Mouse (Mus musculus) MN1 (cell line): ENCODE measurements around the gene Abl1.

Source experiments
- DNase-seq: peaks from one replicate; pipeline ENCODE4 v3.0.0-alpha.2; 2016; ENCODE audit warnings: low spot score

The Abl1 gene

DNA sequence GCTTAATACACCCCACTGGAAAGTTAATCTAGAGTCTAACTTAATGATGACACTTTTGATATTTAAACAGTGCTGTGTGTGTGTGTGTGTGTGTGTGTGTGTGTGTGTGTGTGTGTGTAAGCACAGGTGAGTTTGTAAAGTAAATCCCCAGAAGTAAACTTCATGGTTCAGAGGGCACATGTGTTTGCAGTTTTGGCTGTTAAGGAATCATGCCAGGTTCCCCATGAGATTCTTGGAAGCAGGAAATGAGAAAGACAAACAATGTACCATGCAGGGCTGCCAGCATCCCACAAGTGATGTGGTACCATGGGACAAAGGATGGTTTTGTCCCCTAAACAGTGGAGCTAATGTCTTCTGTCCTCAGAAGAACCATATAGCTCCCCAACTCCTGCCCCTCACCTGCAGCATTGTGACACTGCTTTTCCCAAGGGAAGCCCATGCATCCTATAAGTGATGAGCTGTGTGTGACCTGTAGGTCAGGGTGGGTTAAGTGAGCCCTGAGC lies 57.6 kb downstream of the Abl1 start:
- no peak for DNase-seq

DNA sequence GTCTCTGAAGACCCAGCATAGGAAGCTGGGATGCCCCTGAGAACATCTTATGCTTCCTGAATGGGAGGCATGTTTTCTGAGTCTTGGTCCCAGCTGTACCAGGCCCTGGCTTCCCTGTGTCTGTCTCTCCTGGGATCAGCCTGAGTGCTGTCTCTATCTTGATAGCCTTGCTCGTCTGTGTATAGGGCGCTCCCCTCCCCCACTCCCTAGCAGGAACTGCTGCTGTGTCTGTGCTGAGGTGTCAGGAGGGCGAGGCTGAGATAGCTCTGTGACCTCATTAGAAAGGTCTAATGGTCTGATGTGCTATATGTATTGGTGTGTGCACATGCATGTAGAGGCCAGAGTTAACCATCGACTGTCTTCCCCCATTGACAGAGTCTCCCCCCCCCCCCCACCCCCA lies 58.7 kb downstream of the Abl1 start:
- peak; percentile 59 for DNase-seq

DNA sequence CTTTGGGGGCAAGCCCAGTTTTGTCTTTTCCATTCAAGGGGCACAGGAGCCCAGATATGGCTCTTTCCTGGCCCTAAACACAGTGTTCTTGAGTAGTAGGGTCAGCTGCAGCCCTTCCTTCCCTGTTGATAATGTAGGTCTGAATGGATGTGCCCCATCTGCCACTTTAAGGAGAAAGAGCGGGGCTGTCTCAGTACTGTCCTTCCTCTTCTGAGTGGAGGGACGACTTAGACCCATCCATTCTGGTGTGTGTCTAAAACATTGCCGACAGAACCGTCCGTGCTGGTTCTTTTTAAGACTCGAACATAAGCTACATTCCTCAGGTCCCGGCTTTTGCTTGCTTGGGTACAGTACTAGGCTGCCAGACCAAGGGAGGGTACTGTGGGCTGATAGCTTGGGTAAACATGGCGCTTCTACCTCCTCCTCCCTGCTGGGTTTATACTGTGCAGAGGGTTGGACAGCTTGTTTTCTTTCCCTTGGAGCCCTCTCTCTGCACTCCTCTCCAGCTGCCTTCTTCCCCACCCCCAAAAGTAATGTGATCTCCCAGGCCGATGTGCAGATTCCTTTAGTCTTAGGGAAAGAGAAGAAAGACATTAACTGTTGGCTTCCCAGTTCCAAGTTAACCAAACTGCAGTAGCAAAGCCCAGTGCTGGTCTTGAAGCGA lies 61.0 kb downstream of the Abl1 start:
- DNase-seq = no peak

DNA sequence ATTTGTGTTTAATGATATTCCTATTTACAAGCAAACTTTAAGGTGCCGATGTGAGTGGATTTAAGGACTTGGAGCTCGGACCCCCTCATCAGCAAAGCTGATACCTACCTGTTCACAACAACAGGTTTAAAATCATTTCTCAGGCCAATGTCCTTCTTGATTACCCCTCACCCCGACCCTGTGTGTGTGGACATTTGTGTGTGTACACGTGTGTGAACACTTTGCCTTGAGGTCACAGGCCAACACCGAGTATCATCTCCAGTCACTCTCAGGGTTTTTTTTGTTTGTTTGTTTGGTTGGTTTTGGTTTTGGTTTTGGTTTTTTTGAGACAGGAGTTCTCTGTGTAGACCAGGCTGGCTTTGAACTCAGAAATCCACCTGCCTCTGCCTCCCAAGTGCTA lies 62.0 kb downstream of the Abl1 start:
- no peak for DNase-seq

DNA sequence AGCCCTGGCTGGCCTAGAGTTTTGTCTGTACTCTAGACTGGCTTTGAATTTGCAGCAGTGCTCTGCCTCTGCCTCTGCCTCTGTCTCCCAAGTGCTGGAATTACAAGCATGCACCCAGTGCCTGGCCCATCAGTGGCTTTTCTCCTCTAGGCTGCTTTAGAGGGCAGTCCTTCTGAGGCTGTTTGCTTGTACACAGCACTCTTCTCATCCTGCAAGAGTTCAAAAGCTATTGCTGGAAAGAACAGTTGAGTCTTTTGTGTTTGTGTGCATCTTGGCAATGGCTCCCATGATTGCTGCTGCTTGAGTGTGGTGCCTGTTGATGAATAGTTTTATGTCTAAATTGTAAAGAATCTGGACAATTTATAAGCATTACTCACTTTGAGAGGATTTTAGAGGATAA lies 69.3 kb downstream of the Abl1 start:
- no peak for DNase-seq

DNA sequence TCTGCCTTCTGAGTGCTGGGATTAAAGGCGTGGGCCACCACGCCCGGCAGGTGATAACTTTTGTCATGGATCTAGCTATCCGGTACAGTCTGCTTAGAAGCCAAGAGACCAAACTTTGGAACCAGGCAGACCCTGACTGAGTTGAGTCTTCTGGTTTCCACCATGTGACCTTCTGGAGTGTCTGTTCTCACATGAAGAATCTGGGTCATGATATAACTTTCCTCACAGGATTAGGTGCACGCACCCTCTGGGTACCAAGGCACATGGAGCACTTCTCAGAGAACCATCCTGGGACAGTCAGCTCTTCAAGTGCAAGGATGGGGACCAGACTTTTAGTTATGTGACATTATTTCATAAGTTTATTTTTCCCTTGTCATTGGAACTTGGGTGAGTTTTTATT lies 70.8 kb downstream of the Abl1 start:
- no peak for DNase-seq

DNA sequence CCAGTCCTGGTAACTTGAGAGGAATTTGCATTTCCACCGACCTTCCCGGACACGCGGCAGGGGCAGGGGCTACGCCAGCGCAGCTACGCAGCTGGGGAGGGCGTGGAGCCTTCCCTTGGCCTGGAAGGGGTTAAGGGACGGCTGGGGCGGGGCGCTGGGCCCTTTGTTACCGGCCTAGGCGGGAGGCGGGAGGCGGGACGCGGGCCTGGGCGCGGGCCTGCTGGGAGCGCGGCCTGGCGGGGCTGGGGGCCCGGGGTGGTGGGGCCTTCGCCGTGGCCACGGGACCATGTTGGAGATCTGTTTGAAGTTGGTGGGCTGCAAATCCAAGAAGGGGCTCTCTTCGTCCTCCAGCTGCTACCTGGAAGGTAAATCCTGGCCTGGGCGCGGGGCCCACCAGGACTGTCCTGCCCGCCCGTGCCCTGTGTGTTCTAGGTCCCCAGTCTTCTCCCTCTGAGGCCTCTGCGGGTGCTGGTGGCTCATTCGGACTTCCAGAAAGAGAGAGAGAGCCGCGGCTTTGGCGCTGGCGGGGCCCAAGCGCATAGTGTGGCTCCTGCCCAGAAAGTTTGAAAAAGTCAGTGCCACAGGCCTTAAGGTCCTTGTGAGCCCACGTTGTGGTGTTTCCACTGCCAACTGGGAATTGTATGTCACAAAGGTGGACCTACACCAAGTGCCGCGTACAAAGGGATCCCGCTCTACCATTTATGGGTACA lies 71.7 kb downstream of the Abl1 start:
- peak; percentile 82 for DNase-seq

DNA sequence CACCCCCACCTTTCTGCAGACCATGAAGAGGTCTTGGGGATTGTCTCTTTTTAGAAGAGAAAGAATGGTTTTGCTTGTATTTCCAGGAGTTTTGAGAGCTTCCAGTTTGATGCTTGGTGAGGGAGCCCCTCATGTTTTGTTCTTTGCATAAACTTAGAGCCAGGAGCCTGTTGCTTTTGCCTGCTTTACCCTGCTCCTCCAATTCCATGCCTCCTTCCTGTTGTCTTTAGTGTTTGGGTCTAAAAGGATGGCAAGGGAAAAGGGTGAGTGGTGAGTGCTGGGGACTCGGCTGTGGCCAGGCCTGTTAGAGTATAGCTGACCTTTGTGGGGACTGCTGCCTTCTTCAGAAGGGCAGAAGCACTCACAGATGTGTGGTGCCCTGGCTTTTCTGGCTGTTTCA lies 72.3 kb downstream of the Abl1 start:
- no peak for DNase-seq

DNA sequence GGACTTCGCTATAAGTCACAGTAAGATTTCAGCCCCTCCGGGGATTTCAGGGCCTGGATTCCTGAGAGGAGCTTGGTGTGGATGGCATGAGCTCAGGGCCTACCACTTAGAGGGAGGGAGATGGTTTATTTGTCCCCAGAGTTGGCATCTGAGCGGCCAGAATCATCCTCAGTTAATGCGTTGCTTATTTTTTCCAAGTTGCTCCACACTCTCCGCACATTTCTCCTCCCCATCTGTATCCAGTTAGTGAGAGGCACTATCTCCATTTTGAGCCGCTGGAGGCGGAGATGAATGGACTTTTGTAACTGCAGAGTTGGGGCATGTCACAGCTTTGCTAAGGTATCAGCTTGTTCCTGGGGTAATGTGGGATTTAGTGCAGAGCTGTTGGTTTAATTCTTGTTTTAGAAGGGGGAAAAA lies 72.9 kb downstream of the Abl1 start:
- DNase-seq = no peak

DNA sequence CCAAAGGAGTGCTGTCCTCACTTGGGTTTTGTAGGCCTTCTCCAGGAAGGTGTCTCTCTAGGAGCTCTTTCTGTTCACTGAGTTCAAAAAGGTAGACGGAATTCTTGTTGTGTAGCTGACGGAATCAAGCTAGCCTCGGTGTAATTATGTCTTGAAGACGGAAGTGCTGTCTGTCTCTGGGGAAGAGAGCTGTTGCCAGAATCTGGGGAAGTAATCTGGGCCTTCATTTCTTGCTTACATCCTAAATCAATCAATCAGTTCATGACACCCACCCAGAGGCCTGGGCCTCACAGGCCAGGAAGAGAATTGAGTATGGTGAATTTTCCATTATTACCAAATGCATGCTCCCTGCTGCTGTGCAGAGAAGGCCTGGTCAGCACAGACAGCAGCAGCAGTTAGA lies 73.4 kb downstream of the Abl1 start:
- DNase-seq = peak; percentile 38

DNA sequence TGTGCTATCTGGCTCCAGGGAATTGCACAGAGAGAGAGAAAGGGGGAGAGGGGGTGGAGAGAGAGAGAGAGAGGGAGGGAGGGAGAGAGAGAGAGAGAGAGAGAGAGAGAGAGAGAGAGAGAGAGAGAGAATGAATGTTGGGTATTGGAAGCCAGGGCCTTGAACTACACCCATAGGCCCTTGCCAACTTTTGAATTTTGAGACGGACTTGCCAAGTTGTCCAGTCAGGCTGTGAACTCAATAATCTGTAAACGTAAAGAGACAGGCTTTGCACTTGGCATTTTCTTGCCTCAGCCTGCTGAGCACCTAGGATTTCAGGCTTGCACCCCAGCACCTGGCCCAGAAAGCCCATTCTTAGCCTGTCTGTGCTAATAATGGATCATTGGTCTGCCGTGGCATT lies 74.0 kb downstream of the Abl1 start:
- DNase-seq = no peak

DNA sequence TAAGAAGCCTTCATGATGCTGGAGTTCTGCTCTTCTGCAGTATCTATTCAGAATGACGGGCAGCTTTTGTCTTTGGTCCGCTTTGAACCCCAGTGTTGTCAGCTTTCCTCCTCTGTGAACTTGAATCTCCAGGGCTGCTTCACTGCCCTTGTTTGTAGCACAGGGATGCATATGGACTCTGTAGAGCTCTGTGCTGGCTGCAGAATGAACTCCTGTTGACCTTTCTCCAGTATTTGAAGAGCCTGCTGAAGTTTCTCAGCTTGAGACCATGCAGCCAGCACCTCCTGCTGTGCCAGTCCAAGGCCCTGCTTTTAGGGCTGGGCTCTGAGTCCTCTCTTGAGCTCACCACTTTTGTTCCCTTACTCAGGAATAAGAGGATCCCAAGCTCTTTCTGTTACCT lies 74.7 kb downstream of the Abl1 start:
- no peak for DNase-seq

DNA sequence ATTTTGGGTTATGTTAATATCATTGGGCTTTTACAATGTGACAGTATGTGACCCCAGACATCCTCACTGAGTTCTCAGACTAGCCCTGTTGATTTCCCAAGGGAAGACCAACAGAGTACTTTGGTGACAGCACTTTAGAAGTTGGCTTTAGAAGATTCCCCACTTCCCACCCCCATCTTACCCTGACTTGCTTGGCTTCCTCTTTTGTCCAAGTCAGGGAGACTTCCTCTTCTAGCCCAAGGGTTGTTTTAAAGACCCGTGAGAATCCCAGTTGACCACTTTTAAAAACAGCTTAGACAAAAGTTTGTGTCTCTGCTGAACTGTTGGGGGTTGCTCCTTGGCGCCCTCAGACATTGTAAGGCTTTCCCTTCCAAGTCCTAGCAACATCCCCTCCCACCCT lies 75.1 kb downstream of the Abl1 start:
- DNase-seq = no peak

DNA sequence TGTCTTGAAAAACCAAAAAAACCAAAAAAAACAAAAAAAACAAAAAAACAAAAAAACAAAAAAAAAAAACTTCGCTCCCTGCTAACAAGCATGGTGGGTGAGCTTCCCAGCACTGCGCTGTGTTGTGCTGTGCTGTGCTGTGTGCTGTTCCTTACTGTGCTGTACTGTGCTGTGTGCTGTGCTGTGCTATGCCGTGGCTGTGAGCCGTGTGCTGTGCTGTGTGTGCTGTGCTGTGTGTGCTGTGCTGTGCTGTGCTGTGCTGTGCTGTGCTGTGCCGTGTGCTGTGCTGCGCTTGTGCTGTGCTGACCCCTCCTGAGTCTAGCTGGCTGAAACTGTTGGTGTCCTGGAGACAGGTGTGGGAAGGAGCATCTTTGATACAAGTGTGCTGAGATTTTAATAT lies 78.9 kb downstream of the Abl1 start:
- no peak for DNase-seq

DNA sequence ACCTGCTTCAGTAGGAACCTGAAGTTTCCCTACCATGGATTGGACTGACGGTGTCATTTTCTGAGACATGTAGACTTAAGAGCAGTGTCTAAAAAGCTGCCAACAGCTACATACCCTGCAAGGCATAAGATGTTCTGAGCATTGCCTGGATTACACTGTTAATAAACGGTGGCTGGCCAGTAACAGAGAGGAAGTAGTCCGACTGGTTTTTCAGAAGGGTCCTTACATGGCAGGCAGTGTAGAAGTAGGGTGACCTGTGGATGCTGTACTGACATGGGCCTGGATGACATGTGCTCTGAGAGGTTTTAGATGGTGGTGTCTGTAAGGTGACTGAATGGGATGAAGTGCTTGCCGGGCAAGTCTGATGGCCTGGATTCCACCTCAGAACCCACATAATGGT lies 79.6 kb downstream of the Abl1 start:
- no peak for DNase-seq

DNA sequence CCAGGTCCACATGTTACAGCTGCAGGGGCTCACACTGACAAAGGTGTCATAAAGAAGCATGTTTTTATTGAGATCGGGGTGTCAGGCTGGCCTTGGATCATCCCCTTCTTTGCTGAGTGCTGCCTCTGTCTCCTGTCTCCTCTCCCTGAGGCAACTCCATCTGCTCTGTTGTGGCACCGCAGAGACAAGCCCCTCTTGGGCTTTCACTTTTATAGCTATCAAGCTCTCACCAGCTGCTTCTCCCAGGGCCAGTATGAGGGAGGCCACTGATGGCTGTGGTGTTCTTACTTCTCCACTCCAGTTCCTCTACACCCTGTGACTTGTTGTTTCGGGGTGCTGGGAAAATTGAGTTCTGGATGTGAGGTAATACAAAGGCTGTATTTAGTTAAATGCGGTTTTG lies 80.9 kb downstream of the Abl1 start:
- no peak for DNase-seq

DNA sequence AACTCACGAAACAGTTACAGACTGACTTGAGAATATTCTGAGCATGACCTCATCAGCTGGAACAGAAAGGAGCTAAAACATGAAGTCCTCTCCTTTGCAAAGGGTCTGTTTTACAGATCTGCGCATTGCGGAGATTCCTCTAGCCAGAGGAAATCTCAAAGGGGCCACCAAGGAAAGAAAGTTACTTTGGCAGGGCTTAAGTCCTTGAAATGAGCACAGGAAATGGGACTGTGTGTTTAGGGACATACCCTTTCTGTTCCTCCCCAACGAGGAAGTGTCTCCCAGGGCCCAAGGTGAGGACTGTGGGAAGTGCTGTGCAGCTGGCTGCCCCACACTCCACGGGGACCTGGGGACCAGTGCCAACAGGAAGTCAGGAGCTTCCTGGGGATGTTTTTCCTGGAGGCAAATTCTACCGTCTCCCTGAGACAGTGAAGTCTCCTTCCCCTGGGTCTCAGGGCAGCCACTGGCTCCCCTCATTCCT lies 81.5 kb downstream of the Abl1 start:
- DNase-seq = no peak

DNA sequence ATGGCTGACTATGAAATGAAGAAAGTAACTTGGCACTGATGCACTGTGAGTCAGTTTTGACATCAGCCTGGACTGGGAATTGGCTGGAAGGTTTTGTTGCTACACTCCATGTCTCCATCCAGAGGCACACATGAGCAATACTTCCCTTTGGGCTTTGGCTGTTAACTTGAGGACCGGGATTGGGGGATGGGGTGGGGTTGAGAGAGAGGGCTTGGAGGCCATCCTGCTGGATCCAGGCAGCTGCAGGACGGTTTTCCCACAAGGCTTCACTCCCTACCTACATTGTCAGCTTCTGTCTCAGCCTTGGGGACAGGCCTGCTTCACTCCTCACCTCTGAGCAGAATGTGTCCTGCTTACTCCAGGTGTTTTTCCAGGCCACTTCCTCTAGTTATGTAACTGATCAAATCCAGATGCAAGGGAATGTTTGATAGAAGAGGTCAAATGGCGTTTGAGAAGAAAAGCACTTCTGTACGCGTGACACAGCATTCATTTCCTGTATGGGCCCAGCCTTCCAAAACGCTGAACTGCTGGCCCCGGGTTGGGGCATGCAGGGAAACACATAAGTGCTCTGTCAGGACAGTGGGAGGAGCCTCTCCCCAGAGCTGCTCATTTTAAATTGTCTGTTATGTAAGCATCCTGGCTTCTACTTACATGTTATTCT lies 82.7 kb downstream of the Abl1 start:
- DNase-seq = peak; percentile 54

DNA sequence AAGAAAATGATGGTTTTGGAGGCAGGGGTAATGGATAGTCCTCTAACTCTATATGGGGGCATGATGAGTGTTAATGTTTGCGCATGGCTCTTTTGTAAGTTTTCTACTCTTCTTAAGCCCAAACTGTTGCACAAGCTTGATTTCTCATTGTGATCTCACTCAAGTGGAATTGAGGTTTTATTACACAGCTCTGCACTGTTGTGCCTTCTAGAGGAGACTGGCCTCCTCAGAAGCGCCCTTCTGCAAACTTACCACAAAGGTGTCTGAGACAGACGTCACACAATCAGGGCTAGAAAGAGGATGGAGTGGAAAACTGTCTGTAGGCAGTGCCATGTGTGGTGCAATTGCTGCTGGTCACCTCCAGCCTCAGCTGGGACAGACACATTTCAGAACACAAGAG lies 88.3 kb downstream of the Abl1 start:
- DNase-seq = no peak

DNA sequence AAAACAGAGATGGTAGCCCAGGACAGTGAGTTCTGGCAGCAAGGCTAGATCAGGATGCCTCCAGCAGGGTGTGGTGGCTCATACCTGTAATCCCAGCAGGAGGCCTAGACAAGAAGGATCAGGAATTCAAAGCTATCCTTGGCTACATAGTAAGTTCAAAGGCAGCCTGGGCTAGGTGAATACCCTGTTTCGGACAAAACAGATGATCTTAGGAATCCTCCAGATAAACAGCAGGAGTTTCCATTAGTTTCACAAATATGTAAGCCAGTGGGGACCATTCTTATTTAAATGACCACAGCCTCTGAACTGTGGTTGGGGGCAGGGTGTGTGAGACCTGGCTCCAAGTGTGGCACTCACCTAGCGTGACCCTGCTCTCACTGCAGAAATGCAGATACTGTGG lies 91.1 kb downstream of the Abl1 start:
- DNase-seq = no peak

DNA sequence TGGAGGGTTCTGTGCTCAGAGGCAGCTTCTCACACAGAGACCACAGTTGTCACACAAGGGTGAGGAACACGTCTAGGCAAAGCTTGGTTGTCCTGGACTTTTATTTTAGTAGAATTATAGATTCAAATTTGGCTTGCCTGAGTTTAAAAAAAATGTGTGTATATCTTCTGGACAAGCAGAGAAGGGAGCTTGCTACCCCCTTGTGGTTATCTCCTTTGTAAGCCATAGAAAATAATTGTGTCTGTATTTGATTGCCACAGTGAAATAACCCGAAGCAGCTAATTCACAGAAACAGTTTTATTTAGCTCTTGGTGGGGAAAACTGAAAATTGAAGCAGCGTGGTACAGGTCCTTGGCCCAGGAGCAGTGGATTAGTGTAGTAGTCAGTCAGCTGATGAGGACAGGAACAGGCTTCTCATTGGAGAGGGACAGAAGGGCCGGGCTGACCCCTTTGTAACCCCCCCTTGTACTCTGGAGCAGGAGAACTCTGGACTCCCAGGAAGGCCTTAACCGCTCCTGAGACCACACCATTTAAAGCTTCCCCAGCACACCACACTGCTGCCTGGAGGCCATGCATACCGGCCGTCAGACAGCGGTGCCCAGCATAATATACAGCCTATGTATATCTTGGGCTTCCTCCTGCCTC lies 94.9 kb downstream of the Abl1 start:
- no peak for DNase-seq

DNA sequence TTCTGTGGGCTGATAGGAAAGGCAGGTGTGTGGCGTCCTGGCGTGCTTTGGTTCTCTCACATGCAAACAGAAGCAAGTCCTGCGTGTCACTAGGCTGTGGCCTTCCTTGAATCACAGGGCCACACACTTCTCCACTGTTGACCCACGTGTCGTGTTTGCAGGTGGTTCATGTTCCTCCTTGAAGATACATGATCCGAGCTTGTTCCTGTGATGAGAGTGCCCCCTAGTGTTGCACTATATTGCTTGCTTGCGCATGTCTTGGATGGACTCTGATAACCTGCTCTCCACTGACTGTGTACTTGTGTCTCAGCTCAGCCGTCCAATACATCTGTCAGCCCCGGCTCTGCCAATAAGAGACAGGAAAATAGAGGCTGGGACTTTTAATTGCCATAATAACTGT lies 96.9 kb downstream of the Abl1 start:
- peak; percentile 79 for DNase-seq

DNA sequence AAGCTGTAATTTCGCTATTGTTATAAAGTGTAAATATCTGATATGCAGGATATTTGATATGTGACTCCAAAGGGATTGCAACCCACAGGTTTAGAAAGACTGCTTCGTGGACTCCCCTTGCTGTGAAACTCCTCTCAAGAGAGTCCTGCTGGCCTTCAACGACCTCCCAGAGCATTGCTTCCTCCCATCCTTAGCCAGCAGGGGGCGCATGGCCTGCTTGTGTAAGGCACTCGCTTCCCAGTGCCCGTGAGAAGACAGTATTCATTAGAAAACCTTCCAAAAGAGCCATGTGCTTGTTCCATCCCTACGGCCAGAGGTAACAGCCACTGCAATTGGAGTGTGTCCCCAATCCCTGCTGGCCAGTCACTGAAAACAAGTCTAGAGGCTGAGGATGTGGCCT lies 98.9 kb downstream of the Abl1 start:
- DNase-seq = peak; percentile 85
